Mouse (Mus musculus) embryonic facial prominence, embryonic 14.5 days (tissue): ENCODE measurements around the gene Cd6. TPM values are rescaled to one million over a fixed set of nuclear protein-coding genes. Genes with fewer than 3 reads are reported as not detected.

Experiments used
- ATAC-seq: fragments of 200-750 bp; cut with Nextera tagmentation; 2 replicates; pipeline ENCODE4 v1.8.0; 2017; ENCODE audit warnings: low read depth, moderate number of reproducible peaks, moderate TSS enrichment
- DNase-seq: peaks from one replicate; pipeline ENCODE4 v3.0.0-alpha.2; 2015; ENCODE audit warnings: low spot score
- H3K27ac ChIP-seq: fragments of 300-500 bp; sonication (generic); replicated peaks from 2 replicates; pipeline ENCODE4 v1.5.1; 2014; ENCODE audit warnings: low read depth, mild to moderate bottlenecking, low read length, moderate library complexity
- H3K27me3 ChIP-seq: fragments of 300-500 bp; sonication (generic); replicated peaks from 2 replicates; pipeline ENCODE4 v1.6.1; 2014; ENCODE audit warnings: low read length; ENCODE audit not compliant: control insufficient read depth, insufficient read depth
- H3K36me3 ChIP-seq: fragments of 300-500 bp; sonication (generic); 2 replicates; pipeline ENCODE4 v1.6.1; 2014; ENCODE audit warnings: low read length, mixed read lengths; ENCODE audit not compliant: control insufficient read depth, insufficient read depth
- H3K4me1 ChIP-seq: fragments of 300-500 bp; sonication (generic); 2 replicates; pipeline ENCODE4 v1.6.1; 2014; ENCODE audit warnings: antibody characterized with exemption, low read length; ENCODE audit not compliant: control insufficient read depth, insufficient read depth
- H3K4me2 ChIP-seq: fragments of 300-500 bp; sonication (generic); 2 replicates; pipeline ENCODE4 v1.6.1; 2014; ENCODE audit warnings: low read depth, mild to moderate bottlenecking, low read length, moderate library complexity, mixed read lengths
- H3K4me3 ChIP-seq: fragments of 300-500 bp; sonication (generic); 2 replicates; pipeline ENCODE4 v1.5.1; 2014; ENCODE audit warnings: low read depth, mild to moderate bottlenecking, low read length
- H3K9ac ChIP-seq: fragments of 300-500 bp; sonication (generic); 2 replicates; pipeline ENCODE4 v1.6.1; 2014; ENCODE audit warnings: low read depth, mild to moderate bottlenecking, low read length, moderate library complexity, mixed read lengths
- H3K9me3 ChIP-seq: fragments of 300-500 bp; sonication (generic); 2 replicates; pipeline ENCODE4 v1.6.1; 2016; ENCODE audit warnings: low read length; ENCODE audit not compliant: control insufficient read depth
- WGBS: fragments of 180-500 bp; shearing (Covaris S2); extraction: QIAGEN DNeasy Blood & Tissue Kit; methylation state at CpG from one replicate; pipeline ENCODE4 v1.1.7; 2014; 5-methylcytosine and 5-hydroxymethylcytosine counted together
- polyA plus RNA-seq: library from polyadenylated mRNA; unstranded; fragments of >200 nt; fragmentation: Nextera tagmentation; extraction: Ambion mirVana; gene quantifications from 2 replicates; pipeline ENCODE4 v1.2.1, GENCODE M21; 2014

Gene Cd6
- polyA plus RNA-seq, 1 experiment from 2014 or later: not detected

DNA sequence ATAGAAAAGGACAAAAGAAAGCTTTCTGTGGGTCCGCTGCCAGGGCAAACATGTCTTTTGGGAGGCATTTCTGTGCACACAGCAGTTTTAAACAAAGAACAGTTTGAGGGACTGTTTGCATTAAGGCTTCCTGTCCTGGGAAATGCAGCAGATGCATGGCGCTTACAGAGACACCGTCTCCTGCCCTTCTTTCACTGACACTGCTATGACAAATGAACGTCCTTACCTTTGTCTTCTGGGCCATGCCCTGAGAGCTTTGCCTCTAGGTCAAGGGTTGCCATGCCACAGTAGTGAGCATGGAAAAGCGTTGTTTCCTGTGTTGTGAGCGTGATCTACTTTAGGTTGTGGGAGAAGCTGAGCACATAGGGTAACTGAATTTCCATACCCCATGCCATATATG, 71.2 kb downstream of the Cd6 start:
- Histone ChIP-seq H3K36me3 (no peaks in the 10 kb centered on the region), H3K4me1 (peaks cover 19% of the 10 kb centered on the region), H3K4me3 (no peak overlapping the region), H3K4me2 (no peak overlapping the region), H3K9me3 (no peaks in the 10 kb centered on the region), H3K27me3 (no peaks in the 10 kb centered on the region), H3K9ac (no peak overlapping the region), H3K27ac (no peak overlapping the region)
- DNase-seq (no peak), ATAC-seq (0 out of 2 replicates have a peak, but pooled peaks have one; percentile 13)
- WGBS: 50% methylated on average over 6 of the region's 6 CpGs

DNA sequence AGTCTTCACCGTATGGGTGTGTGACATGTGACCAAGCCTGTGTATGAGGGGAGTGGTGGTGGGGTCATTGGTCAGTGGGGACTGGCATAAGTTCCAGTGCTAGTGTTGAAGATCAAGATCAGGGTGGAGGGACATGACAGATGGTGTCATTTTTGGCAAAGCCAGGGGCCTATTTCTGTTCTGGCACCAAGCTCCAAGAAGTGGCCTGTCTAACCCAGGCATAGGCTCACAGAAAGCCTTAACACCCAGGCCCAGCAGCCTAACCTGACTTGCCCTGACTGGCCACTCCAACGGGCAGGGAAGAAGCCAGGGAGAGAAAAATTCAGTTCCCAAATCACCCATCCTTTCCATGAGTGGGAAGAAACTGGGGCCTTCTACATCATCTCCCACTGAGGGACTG, 72.3 kb downstream of the Cd6 start:
- Histone ChIP-seq H3K4me2 (no peak overlapping the region), H3K27ac (no peak overlapping the region), H3K4me1 (peaks cover 19% of the 10 kb centered on the region), H3K9ac (no peak overlapping the region), H3K4me3 (no peak overlapping the region), H3K36me3 (no peaks in the 10 kb centered on the region), H3K9me3 (no peaks in the 10 kb centered on the region), H3K27me3 (no peaks in the 10 kb centered on the region)
- ATAC-seq (no peak), DNase-seq (no peak)
- 90% methylated on average over 2 of the region's 2 CpGs for WGBS

GRCm38 (mm10) chr19:10757125-10757524, 72.7 kb downstream of the Cd6 start:
- Histone ChIP-seq H3K4me3 (no peak overlapping the region), H3K36me3 (no peaks in the 10 kb centered on the region), H3K27ac (no peak overlapping the region), H3K9ac (no peak overlapping the region), H3K4me2 (no peak overlapping the region), H3K4me1 (peaks cover 19% of the 10 kb centered on the region), H3K27me3 (no peaks in the 10 kb centered on the region), H3K9me3 (no peaks in the 10 kb centered on the region)
- ATAC-seq (no peak), DNase-seq (no peak)

DNA sequence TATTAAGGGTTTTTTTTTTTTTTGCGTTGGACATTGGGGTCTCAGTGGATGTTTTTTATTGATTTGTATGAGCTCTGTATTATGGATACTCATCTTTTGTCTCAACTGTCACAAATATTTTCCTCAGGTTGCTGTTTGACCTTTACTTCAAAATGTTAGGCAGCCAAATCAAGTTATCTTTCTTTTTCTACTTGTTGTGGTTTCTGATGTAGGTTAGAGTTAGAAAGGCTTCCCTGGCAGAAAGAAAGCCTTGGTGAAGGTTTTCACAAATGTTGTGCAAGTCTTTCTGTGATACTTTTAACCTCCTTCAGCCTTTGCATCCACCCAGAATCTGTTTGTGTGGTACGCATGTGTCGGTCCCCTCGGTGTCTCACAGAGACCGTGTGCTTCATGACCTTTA, 77.2 kb downstream of the Cd6 start:
- DNase-seq: no peak
- no peaks in the 10 kb centered on the region for H3K27me3 ChIP-seq
- H3K4me3 ChIP-seq: no peak overlapping the region
- H3K4me2 ChIP-seq: no peak overlapping the region
- WGBS: 94% methylated on average over 5 of the region's 5 CpGs
- no peaks in the 10 kb centered on the region for H3K36me3 ChIP-seq
- H3K27ac ChIP-seq: no peak overlapping the region
- no peak for ATAC-seq
- no peak overlapping the region for H3K9ac ChIP-seq
- H3K4me1 ChIP-seq: no peaks in the 10 kb centered on the region
- no peaks in the 10 kb centered on the region for H3K9me3 ChIP-seq

DNA sequence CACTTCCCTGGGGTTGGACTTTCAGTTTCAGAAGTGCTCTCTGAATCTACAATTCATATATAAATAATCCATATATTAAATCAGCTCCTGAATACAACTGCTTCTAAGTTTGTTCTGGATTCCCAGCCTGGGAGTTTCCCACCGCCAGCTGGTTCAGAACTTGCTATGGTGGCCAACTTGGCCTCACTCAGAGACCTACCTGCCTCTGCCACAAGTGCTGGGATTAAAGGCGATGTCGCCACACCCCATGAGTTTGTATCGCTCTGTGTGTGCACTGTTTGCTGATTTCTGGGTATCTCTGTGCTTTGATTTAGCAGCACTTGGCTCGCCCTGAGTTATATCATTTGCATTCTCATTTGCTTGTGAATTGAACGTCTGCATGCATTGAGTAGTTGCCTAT, 77.8 kb downstream of the Cd6 start:
- Histone ChIP-seq H3K36me3 (no peaks in the 10 kb centered on the region), H3K4me1 (no peaks in the 10 kb centered on the region), H3K9me3 (no peaks in the 10 kb centered on the region), H3K4me3 (no peak overlapping the region), H3K9ac (no peak overlapping the region), H3K4me2 (no peak overlapping the region), H3K27me3 (no peaks in the 10 kb centered on the region), H3K27ac (no peak overlapping the region)
- no peak for ATAC-seq
- WGBS: 90% methylated on average over 6 of the region's 6 CpGs
- DNase-seq: no peak

DNA sequence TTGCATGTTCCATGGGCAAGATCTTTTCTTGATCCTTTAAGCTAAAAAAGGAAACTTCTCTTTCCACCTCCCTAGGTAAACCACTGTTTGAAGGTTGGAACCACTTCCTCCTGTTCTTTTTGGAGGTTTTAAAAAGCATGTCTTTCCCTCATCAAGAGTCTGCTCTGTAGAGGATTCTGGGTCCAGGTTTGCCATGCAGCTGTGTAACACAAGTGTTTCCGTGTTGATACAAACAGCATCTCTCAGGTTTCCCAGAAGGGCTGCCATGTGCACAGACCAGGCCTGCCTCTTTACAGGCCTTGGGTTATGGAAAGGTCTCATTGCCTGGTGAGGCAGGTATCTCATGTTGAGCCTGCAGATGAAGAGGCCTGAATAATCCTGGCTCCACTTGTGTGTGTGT, 78.3 kb downstream of the Cd6 start:
- Histone ChIP-seq H3K27me3 (no peaks in the 10 kb centered on the region), H3K9ac (no peak overlapping the region), H3K4me3 (no peak overlapping the region), H3K4me1 (no peaks in the 10 kb centered on the region), H3K27ac (no peak overlapping the region), H3K4me2 (no peak overlapping the region), H3K36me3 (no peaks in the 10 kb centered on the region), H3K9me3 (no peaks in the 10 kb centered on the region)
- no peak for DNase-seq
- ATAC-seq: no peak
- WGBS: 76% methylated on average over 1 of the region's 1 CpGs

DNA sequence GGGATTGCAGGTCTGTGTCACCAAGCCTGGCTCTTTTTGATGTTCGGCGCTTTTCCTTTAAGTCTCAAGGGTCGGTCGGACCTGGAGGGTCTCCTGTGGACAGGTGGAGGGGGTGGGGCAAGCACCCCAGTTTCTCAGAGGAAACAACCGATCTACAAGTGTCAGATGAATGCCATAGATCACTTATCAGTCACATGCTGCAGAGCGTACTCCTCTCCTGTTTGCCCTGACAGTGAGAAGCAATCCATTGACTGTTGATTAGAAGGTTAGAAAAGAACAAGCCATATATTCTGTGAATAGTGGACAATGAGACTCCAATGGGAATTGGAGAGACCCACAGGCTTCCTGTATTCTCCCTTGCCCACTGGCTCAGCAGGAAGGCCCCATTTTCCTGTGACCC, 79.7 kb downstream of the Cd6 start:
- DNase-seq: no peak
- no peaks in the 10 kb centered on the region for H3K27me3 ChIP-seq
- no peaks in the 10 kb centered on the region for H3K36me3 ChIP-seq
- no peaks in the 10 kb centered on the region for H3K9me3 ChIP-seq
- 86% methylated on average over 6 of the region's 6 CpGs for WGBS
- H3K4me2 ChIP-seq: no peak overlapping the region
- H3K27ac ChIP-seq: no peak overlapping the region
- no peak for ATAC-seq
- H3K4me1 ChIP-seq: no peaks in the 10 kb centered on the region
- H3K9ac ChIP-seq: no peak overlapping the region
- no peak overlapping the region for H3K4me3 ChIP-seq

DNA sequence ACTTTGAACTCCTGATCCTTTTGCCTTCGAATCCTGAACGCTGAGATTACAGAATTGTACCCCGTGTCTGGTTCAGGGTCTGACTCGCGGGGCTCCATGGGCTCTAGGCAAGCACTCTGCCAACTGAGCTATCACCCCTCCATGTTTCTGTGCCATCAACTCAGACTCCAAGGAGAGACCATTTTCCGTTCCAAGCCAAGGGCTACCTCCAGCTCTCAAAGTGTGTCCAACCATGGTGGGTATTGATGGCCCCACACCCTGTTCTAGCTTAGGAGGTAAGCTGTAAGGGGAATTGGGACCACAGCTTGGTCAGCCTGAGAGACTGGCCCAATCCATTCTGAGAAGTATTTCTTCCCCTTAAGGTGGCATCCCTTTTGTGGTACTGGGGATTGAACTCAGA, 80.6 kb downstream of the Cd6 start:
- DNase-seq (no peak), ATAC-seq (no peak)
- Histone ChIP-seq H3K27me3 (no peaks in the 10 kb centered on the region), H3K36me3 (no peaks in the 10 kb centered on the region), H3K27ac (no peak overlapping the region), H3K4me3 (no peak overlapping the region), H3K9me3 (no peaks in the 10 kb centered on the region), H3K4me1 (no peaks in the 10 kb centered on the region), H3K9ac (no peak overlapping the region), H3K4me2 (no peak overlapping the region)
- 84% methylated on average over 6 of the region's 6 CpGs for WGBS

DNA sequence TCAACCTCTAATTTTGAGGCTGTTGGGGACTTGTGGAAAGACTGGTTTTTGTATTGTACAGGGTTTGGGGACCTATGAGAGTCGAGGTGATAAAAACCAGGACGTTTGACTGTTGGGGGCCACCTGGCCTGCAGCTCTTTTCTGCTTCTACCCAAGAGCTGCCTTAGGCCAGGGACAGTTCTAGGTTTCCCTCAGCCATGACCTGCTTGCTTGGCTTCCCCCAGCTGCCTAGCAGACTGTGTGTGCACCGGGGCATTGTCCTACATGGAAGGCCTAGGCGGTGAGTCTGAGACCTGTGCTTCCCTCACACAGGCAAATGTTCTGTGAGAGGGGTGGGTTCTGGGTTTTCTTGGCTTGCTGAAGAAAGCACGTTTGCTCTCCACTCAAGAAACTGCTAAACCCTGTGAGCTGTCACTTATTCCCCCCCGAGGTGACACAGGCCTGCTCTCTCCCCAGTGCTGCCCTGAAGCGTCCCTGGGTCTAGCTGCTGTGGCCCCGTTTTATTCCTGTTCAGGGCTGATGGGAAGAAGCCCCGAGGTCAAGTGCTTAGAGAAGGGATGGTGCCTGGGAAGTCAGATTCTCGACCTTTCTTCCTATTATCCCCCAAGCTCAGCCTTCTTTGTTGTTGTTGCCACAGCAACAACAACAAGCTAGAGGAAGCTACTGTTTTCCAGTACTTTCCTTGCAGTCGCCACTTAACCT, 81.3 kb downstream of the Cd6 start:
- ATAC-seq (no peak), DNase-seq (no peak)
- Histone ChIP-seq H3K4me2 (no peak overlapping the region), H3K9me3 (no peaks in the 10 kb centered on the region), H3K4me3 (no peak overlapping the region), H3K4me1 (no peaks in the 10 kb centered on the region), H3K36me3 (no peaks in the 10 kb centered on the region), H3K27me3 (no peaks in the 10 kb centered on the region), H3K27ac (no peak overlapping the region), H3K9ac (no peak overlapping the region)
- WGBS: 64% methylated on average over 11 of the region's 11 CpGs
